Mouse (Mus musculus): ENCODE measurements around the gene Ankdd1a.

Gene Ankdd1a

GRCm38 (mm10) chr9:65549139-65549538 is 29.1 kb upstream of the Ankdd1a start:
- Histone ChIP-seq H3K27me3 (ENCODE audit: insufficient read depth, low read length) (peaks cover 4% of the 10 kb centered on the region; the same call in 1 of the 2 replicates), H3K4me1 (replicated peaks; ENCODE audit: low read depth, low read length) (peaks cover 29% of the 10 kb centered on the region), H3K4me3 (replicated peaks; ENCODE audit: low read length) (no peak overlapping the region), H3K36me3 (ENCODE audit: insufficient read depth, low read length) (no peaks in the 10 kb centered on the region), H3K9me3 (ENCODE audit: low read length) (no peaks in the 10 kb centered on the region)
- TF ChIP-seq CTCF (conservative IDR thresholded peaks at IDR 0.05; ENCODE audit: low read length) (no peak), POU5F1 (IDR thresholded peaks at IDR 0.05; ENCODE audit: borderline replicate concordance, low read length) (no peak), NANOG (IDR thresholded peaks at IDR 0.05; ENCODE audit: borderline replicate concordance, low read length) (no peak)

GRCm38 (mm10) chr9:65548311-65548710 is 28.3 kb upstream of the Ankdd1a start:
- H3K4me3 ChIP-seq (replicated peaks; ENCODE audit: low read length), result no peak overlapping the region
- no peaks in the 10 kb centered on the region for H3K36me3 ChIP-seq (ENCODE audit: insufficient read depth, low read length)
- H3K9me3 ChIP-seq (ENCODE audit: low read length), result no peaks in the 10 kb centered on the region
- H3K4me1 ChIP-seq (replicated peaks; ENCODE audit: low read depth, low read length), result peaks cover 29% of the 10 kb centered on the region
- no peak for TF ChIP-seq NANOG (IDR thresholded peaks at IDR 0.05; ENCODE audit: borderline replicate concordance, low read length)
- no peak for TF ChIP-seq CTCF (conservative IDR thresholded peaks at IDR 0.05; ENCODE audit: low read length)
- no peak for TF ChIP-seq POU5F1 (IDR thresholded peaks at IDR 0.05; ENCODE audit: borderline replicate concordance, low read length)
- peaks cover 4% of the 10 kb centered on the region; the same call in 1 of the 2 replicates for H3K27me3 ChIP-seq (ENCODE audit: insufficient read depth, low read length)

GRCm38 (mm10) chr9:65547844-65548243 is 27.9 kb upstream of the Ankdd1a start:
- H3K36me3 ChIP-seq (ENCODE audit: insufficient read depth, low read length), result no peaks in the 10 kb centered on the region
- no peaks in the 10 kb centered on the region for H3K9me3 ChIP-seq (ENCODE audit: low read length)
- peaks cover 29% of the 10 kb centered on the region for H3K4me1 ChIP-seq (replicated peaks; ENCODE audit: low read depth, low read length)
- no peak overlapping the region for H3K4me3 ChIP-seq (replicated peaks; ENCODE audit: low read length)
- no peak for TF ChIP-seq NANOG (IDR thresholded peaks at IDR 0.05; ENCODE audit: borderline replicate concordance, low read length)
- TF ChIP-seq POU5F1 (IDR thresholded peaks at IDR 0.05; ENCODE audit: borderline replicate concordance, low read length), result no peak
- no peak for TF ChIP-seq CTCF (conservative IDR thresholded peaks at IDR 0.05; ENCODE audit: low read length)
- H3K27me3 ChIP-seq (ENCODE audit: insufficient read depth, low read length), result peaks cover 4% of the 10 kb centered on the region; the same call in 1 of the 2 replicates

GRCm38 (mm10) chr9:65547111-65547510 is 27.1 kb upstream of the Ankdd1a start:
- no peak overlapping the region for H3K4me3 ChIP-seq (replicated peaks; ENCODE audit: low read length)
- H3K4me1 ChIP-seq (replicated peaks; ENCODE audit: low read depth, low read length), result peaks cover 29% of the 10 kb centered on the region
- no peaks in the 10 kb centered on the region for H3K36me3 ChIP-seq (ENCODE audit: insufficient read depth, low read length)
- TF ChIP-seq CTCF (conservative IDR thresholded peaks at IDR 0.05; ENCODE audit: low read length) (no peak), POU5F1 (IDR thresholded peaks at IDR 0.05; ENCODE audit: borderline replicate concordance, low read length) (no peak), NANOG (IDR thresholded peaks at IDR 0.05; ENCODE audit: borderline replicate concordance, low read length) (no peak)
- H3K27me3 ChIP-seq (ENCODE audit: insufficient read depth, low read length), result peaks cover 4% of the 10 kb centered on the region; the same call in 1 of the 2 replicates
- H3K9me3 ChIP-seq (ENCODE audit: low read length), result no peaks in the 10 kb centered on the region

- peaks cover 27% of the 10 kb centered on the region for H3K4me1 ChIP-seq (replicated peaks; ENCODE audit: low read depth, low read length)
Measured at GRCm38 (mm10) chr9:65546413-65546695, 26.4 kb upstream of the Ankdd1a start.

GRCm38 (mm10) chr9:65545635-65546412 is 25.8 kb upstream of the Ankdd1a start:
- no peak overlapping the region for H3K4me3 ChIP-seq (replicated peaks; ENCODE audit: low read length)
- no peaks in the 10 kb centered on the region for H3K36me3 ChIP-seq (ENCODE audit: insufficient read depth, low read length)
- H3K9me3 ChIP-seq (ENCODE audit: low read length), result no peaks in the 10 kb centered on the region
- peaks cover 4% of the 10 kb centered on the region; the same call in 1 of the 2 replicates for H3K27me3 ChIP-seq (ENCODE audit: insufficient read depth, low read length)
- H3K4me1 ChIP-seq (replicated peaks; ENCODE audit: low read depth, low read length), result peaks cover 22% of the 10 kb centered on the region
- TF ChIP-seq POU5F1 (IDR thresholded peaks at IDR 0.05; ENCODE audit: borderline replicate concordance, low read length), result no peak
- TF ChIP-seq CTCF (conservative IDR thresholded peaks at IDR 0.05; ENCODE audit: low read length), result no peak
- no peak for TF ChIP-seq NANOG (IDR thresholded peaks at IDR 0.05; ENCODE audit: borderline replicate concordance, low read length)

More at GRCm38 (mm10) chr9:65546413-65546695, 26.4 kb upstream of the Ankdd1a start:
- Histone ChIP-seq H3K27me3 (ENCODE audit: insufficient read depth, low read length) (peaks cover 4% of the 10 kb centered on the region; the same call in 1 of the 2 replicates), H3K36me3 (ENCODE audit: insufficient read depth, low read length) (no peaks in the 10 kb centered on the region), H3K4me3 (replicated peaks; ENCODE audit: low read length) (no peak overlapping the region), H3K9me3 (ENCODE audit: low read length) (no peaks in the 10 kb centered on the region)
- no peak for TF ChIP-seq POU5F1 (IDR thresholded peaks at IDR 0.05; ENCODE audit: borderline replicate concordance, low read length)
- no peak for TF ChIP-seq CTCF (conservative IDR thresholded peaks at IDR 0.05; ENCODE audit: low read length)
- TF ChIP-seq NANOG (IDR thresholded peaks at IDR 0.05; ENCODE audit: borderline replicate concordance, low read length), result no peak

- Histone ChIP-seq H3K9me3 (ENCODE audit: low read length) (no peaks in the 10 kb centered on the region), H3K4me1 (replicated peaks; ENCODE audit: low read depth, low read length) (peaks cover 18% of the 10 kb centered on the region), H3K4me3 (replicated peaks; ENCODE audit: low read length) (no peak overlapping the region)
Measured at GRCm38 (mm10) chr9:65542111-65542524, 22.1 kb upstream of the Ankdd1a start.

GRCm38 (mm10) chr9:65541126-65542068 is 21.4 kb upstream of the Ankdd1a start:
- Histone ChIP-seq H3K4me3 (replicated peaks; ENCODE audit: low read length) (no peak overlapping the region), H3K36me3 (ENCODE audit: insufficient read depth, low read length) (no peaks in the 10 kb centered on the region), H3K9me3 (ENCODE audit: low read length) (no peaks in the 10 kb centered on the region), H3K27me3 (ENCODE audit: insufficient read depth, low read length) (0 out of 2 replicates have a peak, but pooled peaks cover under 1% of the 10 kb centered on the region), H3K4me1 (replicated peaks; ENCODE audit: low read depth, low read length) (peaks cover 17% of the 10 kb centered on the region)
- TF ChIP-seq NANOG (IDR thresholded peaks at IDR 0.05; ENCODE audit: borderline replicate concordance, low read length) (no peak), POU5F1 (IDR thresholded peaks at IDR 0.05; ENCODE audit: borderline replicate concordance, low read length) (no peak), CTCF (conservative IDR thresholded peaks at IDR 0.05; ENCODE audit: low read length) (no peak)

More at GRCm38 (mm10) chr9:65542111-65542524, 22.1 kb upstream of the Ankdd1a start:
- no peaks in the 10 kb centered on the region for H3K27me3 ChIP-seq (ENCODE audit: insufficient read depth, low read length)
- no peaks in the 10 kb centered on the region for H3K36me3 ChIP-seq (ENCODE audit: insufficient read depth, low read length)
- TF ChIP-seq CTCF (conservative IDR thresholded peaks at IDR 0.05; ENCODE audit: low read length) (no peak), POU5F1 (IDR thresholded peaks at IDR 0.05; ENCODE audit: borderline replicate concordance, low read length) (no peak), NANOG (IDR thresholded peaks at IDR 0.05; ENCODE audit: borderline replicate concordance, low read length) (no peak)
